Mouse (Mus musculus) E14TG2a.4 (cell line): ENCODE measurements around the gene Lce1k.
A peak's percentile ranks its signal among the peaks of the same experiment; 100 is the strongest.
"Not testable (repeated sequence)": the region's sequence is repeated elsewhere in the genome, so short reads cannot be mapped to it uniquely, and the experiment has no call there.

Experiments
- H3K27me3 ChIP-seq: 2 replicates; pipeline ENCODE4 v1.6.1; 2014; ENCODE audit warnings: low read length, control low read depth; ENCODE audit not compliant: insufficient read depth
- H3K36me3 ChIP-seq: 2 replicates; pipeline ENCODE4 v1.6.1; 2014; ENCODE audit warnings: low read length, control low read depth; ENCODE audit not compliant: insufficient read depth
- H3K4me1 ChIP-seq: replicated peaks from 2 replicates; pipeline ENCODE4 v1.6.1; 2014; ENCODE audit warnings: low read depth, low read length, control low read depth
- H3K4me3 ChIP-seq: replicated peaks from 2 replicates; pipeline ENCODE4 v1.5.1; 2014; ENCODE audit warnings: mild to moderate bottlenecking, low read length
- H3K9me3 ChIP-seq: 2 replicates; pipeline ENCODE4 v1.6.1; 2014; ENCODE audit warnings: low read length, control low read depth
- CTCF ChIP-seq: conservative IDR thresholded peaks from 2 replicates; pipeline ENCODE4 v1.5.1; 2014; ENCODE audit warnings: low read length
- NANOG ChIP-seq: IDR thresholded peaks from 2 replicates; pipeline ENCODE4 v1.6.1; 2014; ENCODE audit warnings: borderline replicate concordance, low read length, mixed read lengths
- POU5F1 ChIP-seq: IDR thresholded peaks from 2 replicates; pipeline ENCODE4 v1.6.1; 2014; ENCODE audit warnings: low read length, borderline replicate concordance

The Lce1k gene

DNA sequence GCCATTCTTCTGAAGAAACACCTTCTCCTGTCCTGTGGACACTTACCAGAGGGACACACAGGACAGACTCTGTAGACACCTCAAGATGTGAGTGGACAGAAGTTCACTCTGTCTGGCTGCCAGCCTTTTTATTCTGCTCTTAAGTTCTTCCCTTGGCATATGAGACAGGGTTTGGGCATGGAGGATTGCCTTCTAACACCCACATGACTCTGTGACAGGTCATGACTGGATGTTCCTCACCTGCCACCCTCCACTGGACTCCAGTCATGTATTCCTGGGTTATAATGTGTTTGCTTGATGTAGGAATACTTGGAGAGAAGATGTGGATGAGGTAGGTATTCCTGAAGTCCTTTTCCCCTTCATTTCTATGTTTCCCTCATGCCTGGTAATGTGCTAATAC lies at the start of gene Lce1k:
Gene Lce1k (minus strand): TSS at position 101 of the 400 bp plus-strand sequence.
- Histone ChIP-seq H3K4me1 (no peaks in the 10 kb centered on the region; the same call in 1 of the 2 replicates), H3K9me3 (peaks cover 2% of the 10 kb centered on the region), H3K36me3 (no peaks in the 10 kb centered on the region), H3K4me3 (no peak within 1 kb of the TSS), H3K27me3 (no peaks in the 10 kb centered on the region)
- TF ChIP-seq CTCF (no peak), POU5F1 (no peak), NANOG (no peak)

DNA sequence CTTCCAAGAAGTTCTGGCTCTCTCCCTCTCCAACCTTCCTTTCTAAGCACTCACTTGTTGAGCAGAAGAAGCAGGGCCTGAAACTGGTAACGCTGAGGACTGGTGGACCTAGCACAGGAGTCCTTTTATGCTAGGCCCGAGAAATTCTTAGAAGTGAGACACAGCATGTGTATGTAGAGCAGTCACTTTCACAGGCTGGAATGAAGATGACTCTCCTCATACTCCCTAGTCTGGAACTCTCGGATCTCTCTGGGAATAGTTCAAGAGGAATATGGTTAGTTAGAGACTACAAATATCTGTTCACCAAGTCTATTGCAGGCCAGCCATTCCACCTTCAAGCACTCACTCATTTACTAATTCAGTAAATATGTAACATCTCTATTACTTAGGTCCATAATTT lies 43.5 kb upstream of the Lce1k start, which contains the start of gene Lce1l:
Gene Lce1l (minus strand): TSS at position 101 of the 400 bp plus-strand sequence.
- TF ChIP-seq CTCF = no peak
- no peak for TF ChIP-seq POU5F1
- TF ChIP-seq NANOG = no peak
- H3K27me3 ChIP-seq = no peaks in the 10 kb centered on the region
- H3K36me3 ChIP-seq = no peaks in the 10 kb centered on the region
- no peak within 1 kb of the TSS for H3K4me3 ChIP-seq
- no peaks in the 10 kb centered on the region for H3K9me3 ChIP-seq
- no peaks in the 10 kb centered on the region for H3K4me1 ChIP-seq

DNA sequence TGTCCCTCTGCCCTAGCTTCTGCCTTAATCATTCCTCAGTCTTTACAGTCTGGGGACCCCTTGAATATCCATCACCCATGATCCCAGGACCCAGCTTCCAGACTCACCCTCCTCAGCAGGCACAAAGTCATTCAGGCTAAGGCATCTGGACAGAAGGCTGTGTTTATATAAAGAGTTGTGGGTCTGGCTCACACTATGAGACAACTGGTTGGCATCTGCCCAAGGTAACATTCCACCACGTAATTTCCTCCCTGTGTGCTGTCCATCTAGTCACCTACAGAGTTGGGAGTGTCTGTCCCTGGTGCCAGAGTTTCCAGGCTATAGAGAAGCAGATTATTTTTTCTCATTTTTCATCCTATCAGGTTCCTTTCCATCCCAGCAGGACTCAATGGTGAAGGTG lies 19.4 kb upstream of the Lce1k start, which contains the start of gene Kprp:
Gene Kprp (minus strand): TSS at position 140 of the 400 bp plus-strand sequence.
- H3K4me1 ChIP-seq = no peaks in the 10 kb centered on the region
- H3K27me3 ChIP-seq = no peaks in the 10 kb centered on the region
- no peak within 1 kb of the TSS for H3K4me3 ChIP-seq
- H3K9me3 ChIP-seq = peaks cover 13% of the 10 kb centered on the region; the same call in 1 of the 2 replicates
- no peaks in the 10 kb centered on the region for H3K36me3 ChIP-seq
- TF ChIP-seq POU5F1 (no peak), CTCF (no peak), NANOG (no peak)

DNA sequence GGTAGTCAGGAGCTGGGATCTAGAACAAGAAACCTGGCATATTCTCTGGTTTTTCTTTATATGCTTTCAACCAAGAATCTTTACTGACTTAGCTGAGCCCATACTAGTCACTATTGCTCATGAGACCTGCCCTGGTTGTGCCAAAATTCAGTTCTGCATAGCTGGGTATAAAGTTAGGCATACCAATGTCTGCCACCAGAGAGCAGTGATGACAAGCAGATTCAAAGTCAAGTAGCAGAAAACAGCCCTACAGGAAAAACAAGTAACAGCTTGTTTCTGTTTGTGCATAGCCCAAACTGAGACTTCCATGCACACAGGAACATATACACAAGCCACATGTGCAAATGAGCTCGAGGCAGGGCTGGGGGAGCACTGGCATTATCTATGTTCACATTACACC lies 18.1 kb upstream of the Lce1k start:
- Histone ChIP-seq H3K36me3 (no peaks in the 10 kb centered on the region), H3K9me3 (peaks cover 13% of the 10 kb centered on the region; the same call in 1 of the 2 replicates), H3K4me3 (no peak overlapping the region)

GRCm38 (mm10) chr3:92816036-92816435 lies 8.3 kb upstream of the Lce1k start:
- Histone ChIP-seq H3K4me1 (peaks cover 25% of the 10 kb centered on the region), H3K9me3 (peaks cover 13% of the 10 kb centered on the region; the same call in 1 of the 2 replicates)
- H3K36me3 ChIP-seq, H3K27me3 ChIP-seq, H3K4me3 ChIP-seq: not testable (repeated sequence)
- peak; percentile 56; the same call in 1 of the 2 replicates for TF ChIP-seq NANOG

More for the DNA sequence above, 18.1 kb upstream of the Lce1k start:
- TF ChIP-seq NANOG = no peak
- no peak for TF ChIP-seq POU5F1
- no peak for TF ChIP-seq CTCF
- Histone ChIP-seq H3K27me3 (no peaks in the 10 kb centered on the region), H3K4me1 (no peaks in the 10 kb centered on the region)

GRCm38 (mm10) chr3:92815581-92815980 lies 7.9 kb upstream of the Lce1k start:
- peaks cover 4% of the 10 kb centered on the region; the same call in 1 of the 2 replicates for H3K36me3 ChIP-seq
- peaks cover 13% of the 10 kb centered on the region; the same call in 1 of the 2 replicates for H3K9me3 ChIP-seq
- TF ChIP-seq CTCF = no peak
- TF ChIP-seq POU5F1 = no peak
- TF ChIP-seq NANOG = no peak
- H3K4me3 ChIP-seq = no peak overlapping the region
- peaks cover 25% of the 10 kb centered on the region for H3K4me1 ChIP-seq
- no peaks in the 10 kb centered on the region for H3K27me3 ChIP-seq

DNA sequence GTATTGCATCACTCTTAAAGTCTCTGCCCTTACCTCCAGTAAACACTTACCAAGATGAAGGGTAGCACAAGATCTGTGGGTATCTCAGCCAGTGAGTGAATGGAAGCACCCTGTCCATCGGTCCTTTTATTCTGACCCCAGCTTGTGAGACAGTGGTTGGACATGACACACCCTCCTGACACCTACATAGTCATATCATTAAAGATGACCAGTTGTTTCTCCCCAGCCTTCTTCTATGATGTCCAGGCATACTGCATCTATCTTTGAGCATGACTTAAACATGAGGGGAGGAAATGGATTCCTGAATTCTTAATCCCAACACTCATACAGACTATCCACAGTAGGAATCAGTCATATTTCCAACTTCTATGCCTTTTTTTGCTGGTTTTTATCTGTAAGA lies 17.3 kb downstream of the Lce1k start, which contains the start of gene Lce1j:
Gene Lce1j (minus strand): TSS at position 101 of the 400 bp plus-strand sequence.
- Histone ChIP-seq H3K4me1 (no peaks in the 10 kb centered on the region), H3K9me3 (no peaks in the 10 kb centered on the region), H3K36me3 (no peaks in the 10 kb centered on the region), H3K27me3 (no peaks in the 10 kb centered on the region), H3K4me3 (no peak within 1 kb of the TSS)
- TF ChIP-seq POU5F1 (no peak), NANOG (no peak), CTCF (no peak)

GRCm38 (mm10) chr3:92778799-92779198 lies 28.9 kb downstream of the Lce1k start, which contains the start of gene Lce1i:
Lce1i (minus strand) TSS chr3:92778899.
- TF ChIP-seq POU5F1 (no peak), CTCF (no peak), NANOG (no peak)
- no peaks in the 10 kb centered on the region for H3K36me3 ChIP-seq
- H3K4me1 ChIP-seq = no peaks in the 10 kb centered on the region
- no peaks in the 10 kb centered on the region for H3K27me3 ChIP-seq
- no peak within 1 kb of the TSS for H3K4me3 ChIP-seq
- no peaks in the 10 kb centered on the region for H3K9me3 ChIP-seq

GRCm38 (mm10) chr3:92771573-92771972 lies 36.1 kb downstream of the Lce1k start:
- Histone ChIP-seq H3K4me1 (no peaks in the 10 kb centered on the region), H3K9me3 (no peaks in the 10 kb centered on the region), H3K36me3 (no peaks in the 10 kb centered on the region), H3K4me3 (no peak overlapping the region), H3K27me3 (no peaks in the 10 kb centered on the region)
- peak; percentile 66 for TF ChIP-seq CTCF
- TF ChIP-seq POU5F1 = no peak
- no peak for TF ChIP-seq NANOG
